Mouse (Mus musculus) heart, adult 2 months (tissue): ENCODE results near the gene Myt1. TPM values are rescaled to one million over a fixed set of nuclear protein-coding genes. Genes with fewer than 3 reads are reported as not detected.

Experiments used
- DNase-seq, 2 experiments: peaks; one replicate each; pipeline ENCODE4 v3.0.0; 2021
- H3K27ac ChIP-seq: fragments of 200-600 bp; 2 replicates; pipeline ENCODE4 v1.8.1; 2022
- H3K27me3 ChIP-seq: fragments of 200-500 bp; 2 replicates; pipeline ENCODE4 v1.6.1; 2012; ENCODE audit warnings: mild to moderate bottlenecking, low read length, inconsistent platforms, mixed read lengths; ENCODE audit not compliant: control insufficient read depth, insufficient read depth
- H3K36me3 ChIP-seq: fragments of 200-500 bp; 2 replicates; pipeline ENCODE4 v1.6.1; 2012; ENCODE audit warnings: low read length, inconsistent platforms; ENCODE audit not compliant: control insufficient read depth, insufficient read depth
- H3K4me1 ChIP-seq: fragments of 200-500 bp; 2 replicates; pipeline ENCODE4 v1.6.1; 2011; ENCODE audit warnings: low read length; ENCODE audit not compliant: control insufficient read depth, insufficient read depth
- H3K4me3 ChIP-seq: fragments of 200-600 bp; 2 replicates; pipeline ENCODE4 v1.8.1; 2022
- H3K79me2 ChIP-seq: fragments of 200-500 bp; replicated peaks from 2 replicates; pipeline ENCODE4 v1.6.1; 2012; ENCODE audit warnings: mild to moderate bottlenecking, inconsistent platforms, low read length, moderate library complexity, mixed read lengths; ENCODE audit not compliant: control insufficient read depth, insufficient read depth
- H3K9ac ChIP-seq: fragments of 200-500 bp; 2 replicates; pipeline ENCODE4 v1.6.1; 2012; ENCODE audit warnings: low read depth, mild to moderate bottlenecking, control low read depth, inconsistent platforms, low read length, mixed read lengths
- CTCF ChIP-seq: fragments of 200-600 bp; IDR thresholded peaks from 2 replicates; pipeline ENCODE4 v1.8.1; 2022; ENCODE audit warnings: antibody characterized with exemption, mild to moderate bottlenecking, moderate library complexity
- EP300 ChIP-seq: fragments of 200-500 bp; IDR thresholded peaks from 2 replicates; pipeline ENCODE4 v1.6.1; 2011; ENCODE audit warnings: low read depth, low read length, control low read depth; ENCODE audit not compliant: insufficient read depth
- POLR2A ChIP-seq: fragments of 200-500 bp; IDR thresholded peaks from 2 replicates; pipeline ENCODE4 v1.6.1; 2011; ENCODE audit warnings: mild to moderate bottlenecking, low read depth, low read length, control low read depth; ENCODE audit not compliant: insufficient read depth
- WGBS: fragments of 180-500 bp; shearing (Covaris S2); methylation state at CpG from one replicate; pipeline ENCODE4 v1.1.7; 2018; 5-methylcytosine and 5-hydroxymethylcytosine counted together
- intact Hi-C: fragments of 180-260 bp; cut with DNase I; formaldehyde crosslinking; loops from one replicate; pipeline ENCODE4 v1.15.1; 2025
- polyA plus RNA-seq: library from polyadenylated mRNA; depleted of rRNA; stranded (reverse); fragments of >200 nt; gene quantifications from 2 replicates; pipeline ENCODE4 v1.2.3, GENCODE M21; 2012
- total RNA-seq, 2 experiments: library from RNA; stranded (reverse); gene quantifications; 2 replicates each; pipeline ENCODE4 v1.2.3; 2021

Myt1 gene
- total and polyA plus RNA-seq, 3 experiments: 0.02 TPM; not detected in 2

- no peak for DNase-seq
- no peaks in the 10 kb centered on the region for H3K79me2 ChIP-seq
- no peak overlapping the region for H3K4me3 ChIP-seq
- H3K27me3 ChIP-seq: no peaks in the 10 kb centered on the region
- 35% methylated on average over 4 of the region's 4 CpGs for WGBS
- H3K36me3 ChIP-seq: no peaks in the 10 kb centered on the region
- TF ChIP-seq POLR2A: no peak
- TF ChIP-seq EP300: no peak
- intact Hi-C loops: no loop called here
- no peak overlapping the region for H3K9ac ChIP-seq
- H3K27ac ChIP-seq: no peak overlapping the region
- no peaks in the 10 kb centered on the region for H3K4me1 ChIP-seq
These were observed 4.1 kb upstream of the Myt1 start for GRCm38 (mm10) chr2:181759041-181759440.

- TF ChIP-seq EP300 (no peak), CTCF (no peak), POLR2A (no peak)
- H3K9ac ChIP-seq: no peak overlapping the region
- no peaks in the 10 kb centered on the region for H3K4me1 ChIP-seq
- H3K36me3 ChIP-seq: no peaks in the 10 kb centered on the region
- H3K79me2 ChIP-seq: no peaks in the 10 kb centered on the region
- no peak overlapping the region for H3K4me3 ChIP-seq
- 40% methylated on average over 14 of the region's 14 CpGs for WGBS
- DNase-seq: no peak
- no peaks in the 10 kb centered on the region for H3K27me3 ChIP-seq
- H3K27ac ChIP-seq: no peak overlapping the region
- intact Hi-C loops: no loop called here
These were observed 875 bp downstream of the Myt1 start for GRCm38 (mm10) chr2:181763886-181764527.

- H3K9ac ChIP-seq: no peak overlapping the region
- H3K27me3 ChIP-seq: no peaks in the 10 kb centered on the region
- no peaks in the 10 kb centered on the region for H3K4me1 ChIP-seq
- H3K4me3 ChIP-seq: no peak overlapping the region
- no peaks in the 10 kb centered on the region for H3K36me3 ChIP-seq
- TF ChIP-seq CTCF (no peak), POLR2A (no peak), EP300 (no peak)
- no peaks in the 10 kb centered on the region for H3K79me2 ChIP-seq
- no peak overlapping the region for H3K27ac ChIP-seq
- intact Hi-C loops: no loop called here
- WGBS: 3% methylated on average over 10 of the region's 10 CpGs
- no peak for DNase-seq
These were observed 1.5 kb downstream of the Myt1 start for GRCm38 (mm10) chr2:181764600-181764999.

GRCm38 (mm10) chr2:181765251-181765650 is 2.1 kb downstream of the Myt1 start:
- no peak overlapping the region for H3K9ac ChIP-seq
- intact Hi-C loops: no loop called here
- 78% methylated on average over 4 of the region's 4 CpGs for WGBS
- no peaks in the 10 kb centered on the region for H3K79me2 ChIP-seq
- no peak for DNase-seq
- no peak for TF ChIP-seq EP300
- TF ChIP-seq POLR2A: no peak
- TF ChIP-seq CTCF: no peak
- H3K4me3 ChIP-seq: no peak overlapping the region
- no peaks in the 10 kb centered on the region for H3K4me1 ChIP-seq
- no peaks in the 10 kb centered on the region for H3K36me3 ChIP-seq
- no peak overlapping the region for H3K27ac ChIP-seq
- no peaks in the 10 kb centered on the region for H3K27me3 ChIP-seq

GRCm38 (mm10) chr2:181766672-181767557 is 3.8 kb downstream of the Myt1 start:
- no peak for DNase-seq
- Histone ChIP-seq H3K4me1 (no peaks in the 10 kb centered on the region), H3K4me3 (no peak overlapping the region), H3K27ac (no peak overlapping the region), H3K9ac (no peak overlapping the region), H3K79me2 (no peaks in the 10 kb centered on the region), H3K27me3 (no peaks in the 10 kb centered on the region), H3K36me3 (no peaks in the 10 kb centered on the region)
- intact Hi-C loops: no loop called here
- TF ChIP-seq POLR2A (no peak), EP300 (no peak), CTCF (no peak)
- WGBS: 63% methylated on average over 14 of the region's 14 CpGs

- H3K79me2 ChIP-seq: no peaks in the 10 kb centered on the region
- H3K4me1 ChIP-seq: no peaks in the 10 kb centered on the region
- no peak overlapping the region for H3K4me3 ChIP-seq
- no peak overlapping the region for H3K9ac ChIP-seq
- H3K27me3 ChIP-seq: no peaks in the 10 kb centered on the region
- intact Hi-C loops: no loop called here
- DNase-seq: no peak
- TF ChIP-seq CTCF: no peak
- no peak overlapping the region for H3K27ac ChIP-seq
- no peaks in the 10 kb centered on the region for H3K36me3 ChIP-seq
These were observed 5.3 kb downstream of the Myt1 start for GRCm38 (mm10) chr2:181768451-181768850.
